16 mouse cellular contexts compared by ENCODE assay signal in genomic region chr15:84981609-84982313, GRCm38 (mm10). TPM values are rescaled to one million over a fixed set of nuclear protein-coding genes. Genes with fewer than 3 reads are reported as not detected.
DNase-seq lines count a peak whose midpoint lies in the region; ATAC-seq and TF ChIP-seq lines count a peak whose summit lies in the region.
"Had no signal": no experiment of that assay in that cellular context is flagged by ENCODE, and none has a peak within 500 bp of the region (broad histone marks: within the 10 kb centered on the region; RNA-seq: fewer than 3 reads in every experiment).

No protein-coding gene starts in this region.

- H3K4me1 ChIP-seq in lung, postnatal 0 days (ENCODE audit: insufficient read depth, low read depth, low read length) = peaks cover 3% of the 10 kb centered on the region; the same call in 1 of the 2 replicates
- peaks cover 26% of the 10 kb centered on the region for H3K4me1 ChIP-seq in intestine, embryonic 16.5 days (ENCODE audit: control insufficient read depth, insufficient read depth, low read length)
- H3K4me1 ChIP-seq in midbrain, embryonic 16.5 days (ENCODE audit: control insufficient read depth, insufficient read depth, low read length) = peaks cover 21% of the 10 kb centered on the region

- no peak overlapping the region for H3K9ac ChIP-seq in lung, postnatal 0 days (replicated peaks; ENCODE audit: low read depth)
- H3K9ac ChIP-seq in intestine, embryonic 16.5 days (ENCODE audit: low read depth, low read length) = no peak overlapping the region
- H3K9ac ChIP-seq in midbrain, embryonic 16.5 days (ENCODE audit: low read depth, low read length) = no peak overlapping the region
- H3K9ac ChIP-seq: limb, embryonic 15.5 days had no signal

- TF ChIP-seq CTCF in layer of hippocampus, adult 2 months (conservative IDR thresholded peaks at IDR 0.05) = no peak
- TF ChIP-seq CTCF in lung, postnatal 0 days (IDR thresholded peaks at IDR 0.05) = no peak

- no peaks in the 10 kb centered on the region for H3K36me3 ChIP-seq in lung, postnatal 0 days (ENCODE audit: insufficient read depth, low read length)
- H3K36me3 ChIP-seq in intestine, embryonic 16.5 days (ENCODE audit: control insufficient read depth, insufficient read depth, low read length) = no peaks in the 10 kb centered on the region
- H3K36me3 ChIP-seq in midbrain, embryonic 16.5 days (ENCODE audit: control insufficient read depth, insufficient read depth, low read length) = no peaks in the 10 kb centered on the region
- H3K36me3 ChIP-seq: limb, embryonic 15.5 days had no signal

- no peak overlapping the region for H3K4me2 ChIP-seq in lung, postnatal 0 days (replicated peaks; ENCODE audit: low read depth, low read length)
- H3K4me2 ChIP-seq in intestine, embryonic 16.5 days (ENCODE audit: low read depth, low read length) = no peak overlapping the region
- no peak overlapping the region for H3K4me2 ChIP-seq in midbrain, embryonic 16.5 days (ENCODE audit: low read length)
- H3K4me2 ChIP-seq: limb, embryonic 15.5 days; midbrain, embryonic 11.5 days had no signal

- H3K27ac ChIP-seq in layer of hippocampus, adult 2 months = peak overlapping the region; percentile 78
- no peak overlapping the region for H3K27ac ChIP-seq in lung, postnatal 0 days (ENCODE audit: low read length)
- no peak overlapping the region for H3K27ac ChIP-seq in intestine, embryonic 16.5 days (ENCODE audit: low read length)
- H3K27ac ChIP-seq in midbrain, embryonic 16.5 days (ENCODE audit: low read length) = no peak overlapping the region
- H3K27ac ChIP-seq: limb, embryonic 15.5 days had no signal

- H3K27me3 ChIP-seq in lung, postnatal 0 days (replicated peaks; ENCODE audit: insufficient read depth, low read length) = no peaks in the 10 kb centered on the region
- no peaks in the 10 kb centered on the region for H3K27me3 ChIP-seq in intestine, embryonic 16.5 days (replicated peaks; ENCODE audit: control insufficient read depth, insufficient read depth, low read length)
- H3K27me3 ChIP-seq in midbrain, embryonic 16.5 days (ENCODE audit: control insufficient read depth, insufficient read depth, low read depth, low read length) = no peaks in the 10 kb centered on the region
- H3K27me3 ChIP-seq: limb, embryonic 15.5 days had no signal

- WGBS in lung, postnatal 0 days = 56% methylated on average over 9 of the region's 9 CpGs
- 81% methylated on average over 9 of the region's 9 CpGs for WGBS in intestine, embryonic 16.5 days
- WGBS in midbrain, embryonic 16.5 days = 86% methylated on average over 9 of the region's 9 CpGs

- no peaks in the 10 kb centered on the region for H3K9me3 ChIP-seq in lung, postnatal 0 days (ENCODE audit: low read length)
- no peaks in the 10 kb centered on the region for H3K9me3 ChIP-seq in intestine, embryonic 16.5 days (ENCODE audit: control insufficient read depth, low read length)
- no peaks in the 10 kb centered on the region for H3K9me3 ChIP-seq in midbrain, embryonic 16.5 days (replicated peaks; ENCODE audit: control insufficient read depth, low read length, poor library complexity, severe bottlenecking)
- H3K9me3 ChIP-seq: limb, embryonic 15.5 days had no signal

- peak; percentile 18; the same call in 1 of the 2 replicates for ATAC-seq in lung, postnatal 0 days
- no peak for ATAC-seq in intestine, embryonic 16.5 days
- no peak for ATAC-seq in midbrain, embryonic 16.5 days

- H3K4me3 ChIP-seq in layer of hippocampus, adult 2 months = no peak overlapping the region; the same call in 1 of the 2 replicates
- no peak overlapping the region for H3K4me3 ChIP-seq in lung, postnatal 0 days (ENCODE audit: low read depth, low read length)
- no peak overlapping the region for H3K4me3 ChIP-seq in intestine, embryonic 16.5 days (ENCODE audit: low read length)
- no peak overlapping the region for H3K4me3 ChIP-seq in midbrain, embryonic 16.5 days (ENCODE audit: low read depth, low read length)
- H3K4me3 ChIP-seq: limb, embryonic 15.5 days had no signal

- no peak for DNase-seq in layer of hippocampus, adult 2 months (ENCODE audit: low spot score in 2 of 2)
- DNase-seq in layer of hippocampus, adult 9-10 months (ENCODE audit: low spot score) = no peak
- DNase-seq in 3134 (ENCODE audit: extremely low read depth, insufficient read length, low spot score) (peak; percentile 70), 3T3-L1 (ENCODE audit: low read depth, low spot score) (peak; percentile 65)
- peak; percentile 19 for DNase-seq in lung, postnatal 0 days (ENCODE audit: low spot score)
- DNase-seq in layer of hippocampus, postnatal 10 days (ENCODE audit: low spot score in 2 of 2) = no peak
- DNase-seq: adrenal gland, postnatal 36 days; cerebellum, adult 8-10 months; kidney, postnatal 14 days; right cerebral cortex, postnatal 4 days had no signal

- no peak for TF ChIP-seq EP300 in lung, postnatal 0 days (IDR thresholded peaks at IDR 0.05)

RNA-seq across cellular contexts. Expression of gene 5031439G07Rik, which starts 6.6 kb away (rescaled TPM):
- 10 to 100 TPM; 85.0 to 95.0 TPM for total RNA-seq in layer of hippocampus, adult 2 months (2021)
- polyA plus RNA-seq in lung, postnatal 0 days (2015; fragmentation: Nextera tagmentation; extraction: Ambion mirVana) = 4.3 and 4.6 TPM in 2 replicates
- 7.1 and 8.1 TPM in 2 replicates for polyA plus RNA-seq in intestine, embryonic 16.5 days (2015; fragmentation: Nextera tagmentation; extraction: Ambion mirVana)
- 24.5 and 25.9 TPM in 2 replicates for polyA plus RNA-seq in midbrain, embryonic 16.5 days (2015; fragmentation: Nextera tagmentation; extraction: Ambion mirVana)
- 100 to 1,000 TPM; 102 to 128 TPM for total RNA-seq in layer of hippocampus, postnatal 10 days (2021)

RNA-seq across cellular contexts. Expression of gene Upk3a, which starts 35.2 kb away (rescaled TPM):
- total RNA-seq in layer of hippocampus, adult 2 months (2021) = not detected
- polyA plus RNA-seq in lung, postnatal 0 days (2015; fragmentation: Nextera tagmentation; extraction: Ambion mirVana) = 33.6 and 41.0 TPM in 2 replicates
- 1.6 and 2.1 TPM in 2 replicates for polyA plus RNA-seq in intestine, embryonic 16.5 days (2015; fragmentation: Nextera tagmentation; extraction: Ambion mirVana)
- polyA plus RNA-seq in midbrain, embryonic 16.5 days (2015; fragmentation: Nextera tagmentation; extraction: Ambion mirVana) = 0.77 and 1.1 TPM in 2 replicates
- under 1 TPM; 0.31 to 0.78 TPM for total RNA-seq in layer of hippocampus, postnatal 10 days (2021)
- total RNA-seq: adrenal gland, postnatal 36 days; heart, postnatal 36 days had no signal
- polyA plus RNA-seq: embryonic facial prominence, embryonic 11.5 days; midbrain, embryonic 11.5 days had no signal

RNA-seq across cellular contexts. Expression of gene Fam118a, which starts 47.0 kb away (rescaled TPM):
- total RNA-seq in layer of hippocampus, adult 2 months (2021) = 10 to 100 TPM; 26.9 to 35.9 TPM
- polyA plus RNA-seq in lung, postnatal 0 days (2015; fragmentation: Nextera tagmentation; extraction: Ambion mirVana) = 18.2 and 18.9 TPM in 2 replicates
- 27.8 and 28.8 TPM in 2 replicates for polyA plus RNA-seq in intestine, embryonic 16.5 days (2015; fragmentation: Nextera tagmentation; extraction: Ambion mirVana)
- 28.5 and 34.7 TPM in 2 replicates for polyA plus RNA-seq in midbrain, embryonic 16.5 days (2015; fragmentation: Nextera tagmentation; extraction: Ambion mirVana)
- 10 to 100 TPM; 27.2 to 28.3 TPM for total RNA-seq in layer of hippocampus, postnatal 10 days (2021)

RNA-seq across cellular contexts. Expression of gene Nup50, which starts 58.5 kb away (rescaled TPM):
- 10 to 100 TPM; 32.0 to 33.3 TPM for total RNA-seq in layer of hippocampus, adult 2 months (2021)
- 12.1 and 13.9 TPM in 2 replicates for polyA plus RNA-seq in lung, postnatal 0 days (2015; fragmentation: Nextera tagmentation; extraction: Ambion mirVana)
- polyA plus RNA-seq in intestine, embryonic 16.5 days (2015; fragmentation: Nextera tagmentation; extraction: Ambion mirVana) = 31.5 and 32.7 TPM in 2 replicates
- 24.2 and 27.9 TPM in 2 replicates for polyA plus RNA-seq in midbrain, embryonic 16.5 days (2015; fragmentation: Nextera tagmentation; extraction: Ambion mirVana)
- total RNA-seq in layer of hippocampus, postnatal 10 days (2021) = 10 to 100 TPM; 31.5 to 31.7 TPM

Comparison
In these comparisons a context has a peak if more than half of its experiments do, and no peak if none do; other contexts are left out.
1. DNase-seq: peak in 3134 (single experiment), 3T3-L1 (single experiment) and lung, postnatal 0 days (single experiment); none in layer of hippocampus, adult 2 months (0 of 2), layer of hippocampus, adult 9-10 months (single experiment) and layer of hippocampus, postnatal 10 days (0 of 2).
2. RNA of gene Upk3a, which starts 35.2 kb away (polyA plus RNA-seq): 33.6 to 41.0 TPM in lung, postnatal 0 days; 1.6 to 2.1 TPM in intestine, embryonic 16.5 days and 0.77 to 1.1 TPM in midbrain, embryonic 16.5 days; every median in the first group is over 10 times any median in the second.